Mouse (Mus musculus) heart, postnatal 36 days (tissue): ENCODE data around the gene Armc3. TPM values are rescaled to one million over a fixed set of nuclear protein-coding genes. Genes with fewer than 3 reads are reported as not detected.

Experiments used
- DNase-seq, 2 experiments: peaks; one replicate each; pipeline ENCODE4 v3.0.0; 2021 to 2022
- intact Hi-C: fragments of 180-260 bp; cut with DNase I; formaldehyde crosslinking; loops from one replicate; pipeline ENCODE4 v1.15.1; 2025
- total RNA-seq, 2 experiments: library from RNA; stranded (reverse); gene quantifications; 2 replicates each; pipeline ENCODE4 v1.2.3; 2021

The Armc3 gene
- not detected for total RNA-seq

GRCm38 (mm10) chr2:19198452-19199365 lies at the start of gene Armc3:
TSS of gene Armc3 (plus strand) at chr2:19199302.
- DNase-seq = peak; percentile 18 to 31
- intact Hi-C loops = no loop called here

DNA sequence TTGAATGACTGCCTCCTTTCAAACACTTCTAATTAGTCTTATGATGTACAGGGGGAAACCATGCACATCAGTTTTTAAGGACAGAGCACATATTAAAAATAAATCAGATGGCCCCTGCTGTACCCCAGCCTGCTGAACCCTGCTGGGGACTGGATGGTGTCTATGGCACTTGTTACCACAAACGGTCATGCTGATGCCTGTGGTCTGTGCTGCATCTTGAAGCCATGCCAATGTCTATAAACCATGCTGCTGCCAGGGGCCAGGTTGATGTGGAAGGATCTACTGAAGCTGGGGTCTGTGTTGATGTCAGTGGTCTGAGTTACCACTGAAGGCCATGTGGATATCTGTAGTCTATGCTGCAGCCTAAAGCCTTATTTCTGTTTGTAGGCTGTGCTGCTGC lies 46.4 kb upstream of the Armc3 start:
- intact Hi-C loops = no loop called here
- no peak for DNase-seq

DNA sequence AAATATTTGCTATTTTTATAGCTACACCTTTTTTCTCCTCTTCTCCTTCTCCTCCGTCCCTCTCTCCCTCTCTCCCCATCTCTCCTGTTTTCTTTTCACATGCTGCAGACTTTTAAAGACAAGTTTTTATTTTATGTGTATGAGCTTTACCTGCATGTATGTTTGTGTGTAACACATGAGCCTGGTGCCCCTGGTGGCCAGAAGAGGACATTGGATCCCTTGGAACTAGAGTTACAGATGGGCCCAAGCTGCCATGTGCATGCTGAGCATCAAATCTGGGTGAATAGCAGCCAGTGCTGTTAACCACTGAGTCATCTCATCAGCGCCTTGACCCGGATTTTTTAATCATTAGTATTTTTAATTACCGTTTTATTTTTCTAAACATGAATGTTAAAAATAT lies 42.9 kb upstream of the Armc3 start:
- DNase-seq = peak in 1 of 2 experiments; percentile 13
- intact Hi-C loops = loop anchor here (2.0 kb wide), 1 partner anchor 283 kb away; no protein-coding TSS in a partner anchor

- DNase-seq = no peak
- intact Hi-C loops = no loop called here
Observed at GRCm38 (mm10) chr2:19159539-19159938, 39.6 kb upstream of the Armc3 start.

- DNase-seq = no peak
- intact Hi-C loops = no loop called here
Observed at GRCm38 (mm10) chr2:19160368-19161114, 38.6 kb upstream of the Armc3 start.

DNA sequence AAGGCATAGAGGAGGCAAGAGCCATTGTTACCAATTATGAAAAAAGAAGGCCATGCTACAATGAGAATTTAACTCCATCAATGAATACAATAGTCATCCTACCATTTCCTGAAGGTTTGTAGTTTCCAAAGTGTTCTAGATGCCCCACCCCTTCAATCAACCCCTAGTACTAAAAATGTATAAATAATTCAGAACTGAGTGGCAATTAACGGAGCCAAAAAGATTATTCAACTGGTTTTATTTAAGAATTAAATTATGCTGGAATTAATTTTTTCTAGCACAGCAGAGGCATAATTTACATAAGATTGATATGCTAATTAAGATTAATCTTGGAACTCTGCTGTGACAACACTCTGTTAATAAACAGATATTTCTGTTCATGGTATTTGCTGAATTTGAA lies 34.9 kb upstream of the Armc3 start:
- intact Hi-C loops = no loop called here

DNA sequence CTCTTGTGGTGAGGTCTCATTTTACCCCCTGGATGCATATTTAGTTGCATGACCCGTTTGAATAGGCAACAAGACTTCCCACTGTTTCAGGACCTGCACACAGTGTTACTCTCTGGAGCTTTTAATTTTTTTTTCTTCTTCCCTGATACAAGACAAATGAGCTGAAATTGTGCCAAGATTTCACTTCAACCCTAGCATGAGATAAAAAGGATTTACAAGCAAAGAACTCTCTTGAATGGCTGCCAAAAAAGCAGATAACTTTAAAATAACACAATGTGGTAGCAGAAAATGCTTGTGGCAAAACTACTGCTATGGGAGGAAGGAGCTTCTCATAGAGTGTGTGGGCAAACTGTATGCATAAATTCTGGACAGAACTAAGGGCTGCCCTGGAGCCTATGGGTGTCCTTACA lies 22.3 kb upstream of the Armc3 start:
- intact Hi-C loops = no loop called here
- DNase-seq = no peak

More for the DNA sequence above, 34.9 kb upstream of the Armc3 start:
- DNase-seq = no peak

DNA sequence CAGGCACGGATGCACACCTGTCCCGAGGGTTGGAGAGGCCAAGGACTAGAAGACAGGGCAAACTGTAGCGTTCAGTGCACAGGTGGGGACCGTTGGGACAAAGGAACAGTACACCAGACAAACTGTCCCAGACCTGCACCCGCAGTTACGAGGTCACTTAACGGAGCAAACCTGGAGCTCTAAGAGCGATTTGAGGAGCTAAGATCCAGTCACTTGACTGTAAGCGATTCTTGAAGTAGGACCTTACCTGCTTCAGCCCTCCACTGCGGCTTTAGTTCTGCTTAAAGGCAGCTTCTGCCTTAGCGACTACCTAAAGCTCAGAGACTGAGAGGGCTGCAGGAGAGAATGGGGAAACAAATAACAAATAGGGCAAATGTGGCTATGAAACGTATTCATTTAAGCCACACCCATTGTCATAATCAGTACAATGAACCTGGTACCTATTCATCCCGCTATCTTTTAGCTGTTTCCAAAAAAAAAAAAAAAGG lies 308 bp downstream of the Armc3 start:
- no peak for DNase-seq
- intact Hi-C loops = no loop called here

- DNase-seq = no peak
- intact Hi-C loops = no loop called here
Observed at GRCm38 (mm10) chr2:19200112-19200511, 1.0 kb downstream of the Armc3 start.

- DNase-seq = no peak
- intact Hi-C loops = no loop called here
Observed at GRCm38 (mm10) chr2:19201682-19202081, 2.6 kb downstream of the Armc3 start.

DNA sequence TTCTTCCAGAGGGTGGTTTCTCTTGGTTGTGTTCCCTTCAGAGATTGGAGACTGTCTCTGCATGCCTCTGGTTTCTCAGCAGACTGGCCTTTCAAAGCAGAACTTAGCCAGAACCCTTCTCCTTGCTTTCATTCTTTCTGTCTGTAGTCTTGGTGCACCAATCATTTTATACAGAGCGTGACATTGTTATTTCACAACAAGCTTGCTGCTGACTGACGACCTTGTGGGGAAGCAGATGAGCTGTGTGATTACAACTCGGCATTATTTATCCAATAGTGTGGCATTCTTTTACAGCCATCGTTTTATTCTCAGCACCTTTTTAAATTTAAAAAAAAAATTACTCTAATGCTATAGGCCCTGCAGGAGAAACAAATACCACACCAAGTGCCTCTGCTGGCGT lies 35.2 kb downstream of the Armc3 start:
- intact Hi-C loops = no loop called here
- no peak for DNase-seq

GRCm38 (mm10) chr2:19235193-19235592 lies 36.1 kb downstream of the Armc3 start:
- intact Hi-C loops = no loop called here
- no peak for DNase-seq

DNA sequence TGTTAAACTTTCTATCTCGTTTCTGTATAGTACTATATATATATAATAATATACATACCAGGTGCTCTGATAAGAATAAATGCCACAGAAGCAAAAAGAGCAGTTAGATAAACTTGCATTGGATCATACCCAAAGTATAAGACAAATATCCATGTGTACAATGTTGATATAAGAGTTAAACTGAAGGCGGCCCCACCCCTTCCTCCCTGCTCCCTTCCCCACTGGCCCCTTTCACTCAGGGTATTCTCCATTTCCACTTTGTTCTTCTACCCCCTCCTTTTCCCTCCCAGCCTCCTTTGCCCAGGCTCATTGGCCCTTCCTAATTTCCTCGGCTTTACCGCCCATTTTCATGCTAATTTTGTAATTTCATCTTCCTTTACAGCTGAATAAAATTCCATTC lies 36.5 kb downstream of the Armc3 start:
- DNase-seq = no peak
- intact Hi-C loops = no loop called here

- intact Hi-C loops = no loop called here
- DNase-seq = no peak
Observed at GRCm38 (mm10) chr2:19238771-19239170, 39.7 kb downstream of the Armc3 start.

- intact Hi-C loops = no loop called here
- DNase-seq = no peak
Observed at GRCm38 (mm10) chr2:19249611-19250010, 50.5 kb downstream of the Armc3 start.

DNA sequence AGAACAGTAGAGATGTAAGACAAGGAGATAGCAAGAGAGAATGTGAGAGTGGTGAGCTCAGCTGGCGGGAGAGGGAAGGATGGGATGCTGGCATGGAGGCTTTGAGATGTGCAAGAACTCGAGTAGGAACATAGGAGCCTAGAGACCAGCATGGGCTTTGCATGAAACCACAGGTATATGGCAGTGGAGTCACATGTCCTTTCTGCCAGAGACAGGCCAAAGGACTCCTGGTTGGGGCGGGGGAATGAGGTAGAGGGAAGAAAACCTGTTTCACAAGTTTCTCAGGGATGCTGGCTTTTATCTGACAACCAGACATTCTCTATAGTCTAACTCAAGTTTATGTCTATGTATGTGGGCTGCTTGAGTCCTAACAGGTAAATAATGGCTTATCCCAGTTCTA lies 55.9 kb downstream of the Armc3 start:
- intact Hi-C loops = no loop called here
- DNase-seq = no peak

- DNase-seq = no peak
- intact Hi-C loops = no loop called here
Observed at GRCm38 (mm10) chr2:19257255-19257654, 58.2 kb downstream of the Armc3 start.

GRCm38 (mm10) chr2:19260399-19260798 lies 61.3 kb downstream of the Armc3 start:
- intact Hi-C loops = no loop called here
- DNase-seq = no peak

DNA sequence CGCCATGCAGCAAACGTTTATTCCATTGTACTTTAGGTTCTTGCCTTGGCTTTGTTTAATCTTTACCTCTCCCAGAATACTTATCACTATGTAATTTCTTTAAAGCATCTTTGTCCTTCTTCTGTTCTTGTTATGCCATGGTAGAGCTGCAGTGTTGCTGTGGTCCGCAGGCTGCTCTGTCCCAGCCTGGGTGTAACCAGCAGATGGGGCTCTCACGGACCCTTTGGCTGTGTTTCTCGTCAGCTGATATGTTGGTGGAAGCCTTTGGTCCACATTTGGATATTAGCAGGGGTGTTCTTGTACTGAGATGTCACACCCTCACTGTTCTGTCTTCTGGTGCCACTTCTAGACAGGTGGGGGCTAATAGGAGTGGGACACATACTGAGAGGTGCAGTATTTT lies 64.3 kb downstream of the Armc3 start:
- intact Hi-C loops = no loop called here

GRCm38 (mm10) chr2:19265834-19266233 lies 66.7 kb downstream of the Armc3 start:
- DNase-seq = no peak
- intact Hi-C loops = no loop called here

More for the DNA sequence above, 64.3 kb downstream of the Armc3 start:
- no peak for DNase-seq

DNA sequence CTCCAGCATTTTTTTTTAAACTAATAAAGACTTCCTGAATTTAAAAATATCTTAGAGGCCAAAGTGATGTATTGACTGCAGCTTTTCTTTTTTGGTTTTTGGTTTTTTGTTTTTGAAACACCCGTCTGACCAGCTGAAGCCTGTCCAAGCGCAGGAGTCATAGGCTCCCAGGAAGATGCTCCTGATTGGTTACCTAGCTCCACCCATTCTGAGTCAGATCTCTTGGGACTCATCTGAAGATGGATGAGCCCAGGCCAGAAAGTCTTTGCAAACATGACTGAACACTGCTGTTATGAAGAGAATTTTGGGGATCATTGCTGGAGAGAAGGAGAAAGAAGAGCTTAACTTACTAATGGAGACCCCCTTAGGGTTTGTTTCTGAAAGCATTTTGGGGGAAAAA lies 68.3 kb downstream of the Armc3 start:
- intact Hi-C loops = no loop called here
- DNase-seq = no peak
